Mouse (Mus musculus) retina, postnatal 1 day (tissue): ENCODE results near the gene Gm4858.
"Not testable (repeated sequence)": the region's sequence is repeated elsewhere in the genome, so short reads cannot be mapped to it uniquely, and the experiment has no call there.

Source experiments
- DNase-seq: peaks from one replicate; pipeline ENCODE4 v3.0.0-alpha.2; 2012

The Gm4858 gene

DNA sequence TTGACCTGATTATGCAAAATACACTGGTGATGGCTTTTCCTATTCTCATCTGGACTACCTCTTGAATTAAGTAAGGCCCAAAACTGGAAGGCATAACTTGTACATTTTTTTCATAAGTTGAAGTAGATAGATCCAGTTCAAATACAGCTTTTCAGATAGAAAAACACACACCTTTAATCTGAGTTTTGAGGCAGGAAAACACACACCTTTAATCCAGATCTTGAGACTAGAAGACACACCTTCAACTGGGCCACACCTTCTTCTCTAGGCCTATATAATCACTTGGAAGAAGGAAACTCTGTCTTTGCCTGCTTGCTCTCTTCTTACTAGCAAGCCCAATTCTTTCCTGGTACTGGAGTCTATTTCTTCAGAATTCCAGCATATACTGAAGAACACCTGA lies at the start of gene Gm4858:
Gm4858 (plus strand) TSS at position 301 of the 400 bp plus-strand sequence.
- not testable (repeated sequence) for DNase-seq

DNA sequence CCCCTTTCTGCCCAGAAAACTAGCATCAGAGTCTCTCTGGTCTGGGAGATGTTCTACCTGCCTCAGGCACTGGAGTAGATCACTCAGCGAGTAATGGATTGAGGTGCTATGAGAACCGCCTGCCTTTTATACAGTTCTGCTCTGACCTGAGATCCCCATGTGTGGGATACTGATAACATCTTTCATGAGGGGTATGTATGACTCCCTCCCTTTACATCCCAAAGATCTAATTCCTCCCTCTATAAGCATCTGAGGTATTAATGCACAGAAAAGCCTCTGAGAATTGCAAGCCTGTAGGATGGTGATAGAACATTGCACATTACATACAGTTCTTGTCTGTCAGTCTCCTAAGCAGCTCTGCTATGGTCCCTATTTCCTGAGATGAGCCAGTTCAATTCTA lies 49.7 kb upstream of the Gm4858 start, which contains the start of gene Lce1m:
Lce1m (minus strand) TSS at position 101 of the 400 bp plus-strand sequence.
- no peak for DNase-seq

DNA sequence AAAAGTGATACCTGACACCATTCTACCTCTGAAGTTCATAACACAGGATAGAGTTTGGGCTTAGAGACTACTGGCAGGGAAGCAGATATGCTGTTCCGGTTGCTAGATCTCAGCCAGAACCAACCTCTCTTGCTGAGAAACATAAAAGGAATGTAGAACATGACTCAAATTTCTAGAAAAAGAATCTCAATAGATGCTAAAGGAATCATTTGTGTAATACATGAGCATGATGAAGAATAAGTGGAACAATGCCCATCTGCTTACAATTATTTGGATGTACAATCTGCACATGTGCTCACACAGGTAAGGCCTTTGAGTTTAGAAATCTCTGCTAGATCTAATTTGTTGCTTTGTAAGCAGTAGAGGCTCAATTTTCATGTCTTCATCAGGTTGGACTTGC lies 47.5 kb upstream of the Gm4858 start:
- no peak for DNase-seq

DNA sequence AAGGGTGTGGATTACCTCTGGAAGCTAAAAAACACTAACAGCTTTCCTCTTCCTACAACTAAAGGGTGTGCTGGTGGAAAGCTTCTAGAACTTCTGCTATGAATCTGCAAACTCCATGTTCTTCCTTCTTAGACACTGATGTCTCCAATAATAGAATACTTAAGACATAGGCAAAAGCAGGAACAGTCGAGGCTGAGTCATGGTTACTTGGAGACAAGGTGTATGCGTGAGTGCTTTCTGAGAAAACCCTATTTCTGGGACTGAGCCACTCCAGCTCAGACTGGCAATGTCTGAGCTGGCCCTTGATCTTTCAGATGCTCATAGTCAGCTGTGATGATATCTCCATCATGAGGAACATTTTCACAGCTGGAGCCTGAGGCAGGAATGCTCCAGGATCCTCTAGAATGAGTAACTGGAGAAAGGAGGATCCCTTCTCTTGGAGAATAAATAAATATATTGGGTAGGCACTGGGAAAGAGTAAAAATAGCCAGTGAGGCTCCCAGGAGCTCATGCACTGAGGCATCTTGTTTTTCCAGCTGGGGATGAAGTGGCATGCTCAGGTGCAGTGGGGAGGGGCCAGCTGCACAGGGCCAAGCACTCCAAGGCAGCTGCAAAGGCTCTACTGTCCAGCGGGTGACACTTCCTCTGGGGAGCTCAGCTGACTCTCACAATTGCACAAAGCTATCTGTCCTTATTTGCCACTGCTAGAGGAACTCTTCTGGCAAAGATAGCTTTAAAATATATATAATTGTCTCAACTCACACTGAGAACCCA lies 45.0 kb upstream of the Gm4858 start:
- DNase-seq, result no peak

DNA sequence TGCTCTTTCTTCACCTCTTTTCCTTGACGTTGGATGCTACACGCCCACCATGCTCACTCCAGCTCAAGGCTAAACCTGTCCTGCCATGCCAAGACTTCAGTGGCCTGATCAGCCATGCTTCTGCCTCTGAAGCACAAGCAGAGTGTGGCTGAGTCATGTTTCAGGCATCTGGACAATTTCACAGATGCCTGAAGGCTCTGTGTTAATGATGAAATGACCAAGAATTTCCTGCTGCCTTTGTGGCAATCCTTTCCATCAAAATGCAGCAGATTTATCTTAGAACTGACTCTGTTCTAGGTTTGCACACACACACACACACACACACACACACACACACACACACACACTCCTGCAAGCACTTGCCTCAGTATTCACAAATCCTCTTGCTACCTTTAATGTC lies 43.1 kb upstream of the Gm4858 start:
- no peak for DNase-seq

DNA sequence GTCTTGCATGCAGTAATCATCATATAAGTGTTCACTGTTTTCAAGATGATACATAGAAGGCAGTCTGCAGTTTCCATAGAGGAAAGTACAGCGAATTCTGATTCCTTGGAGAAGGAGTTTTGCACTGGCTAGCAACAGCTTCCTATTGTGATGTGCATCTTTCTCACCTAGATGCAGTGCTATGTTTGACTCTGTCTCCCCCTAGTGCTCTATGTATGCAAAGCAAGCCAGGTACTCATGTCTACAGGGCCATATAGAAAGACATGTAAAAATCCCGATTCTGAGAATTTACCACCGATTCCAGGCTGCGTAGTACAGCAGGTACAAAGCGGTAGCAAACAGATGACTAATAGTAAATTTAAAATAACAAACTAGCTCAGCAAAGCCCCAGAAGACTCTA lies 37.2 kb upstream of the Gm4858 start:
- peak; percentile 72 for DNase-seq

DNA sequence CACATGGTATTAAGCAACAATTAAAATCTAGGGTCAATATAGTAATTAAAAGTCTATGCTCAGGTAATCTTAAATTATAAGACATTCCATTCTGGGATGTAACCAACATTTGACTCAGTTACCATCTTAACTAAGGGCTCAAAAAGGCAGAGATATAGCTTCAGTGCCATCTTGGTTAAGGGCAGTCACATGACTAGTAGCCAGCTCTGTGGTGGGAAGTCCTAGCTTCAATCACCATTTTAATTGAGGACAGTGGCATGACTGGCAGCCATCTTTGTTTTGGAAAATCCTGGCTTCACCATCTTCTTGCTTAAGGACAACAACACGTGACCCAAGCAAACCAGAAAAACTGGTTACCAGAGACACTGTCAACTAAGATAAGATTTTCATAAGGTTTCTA lies 18.4 kb upstream of the Gm4858 start:
- DNase-seq, result no peak

DNA sequence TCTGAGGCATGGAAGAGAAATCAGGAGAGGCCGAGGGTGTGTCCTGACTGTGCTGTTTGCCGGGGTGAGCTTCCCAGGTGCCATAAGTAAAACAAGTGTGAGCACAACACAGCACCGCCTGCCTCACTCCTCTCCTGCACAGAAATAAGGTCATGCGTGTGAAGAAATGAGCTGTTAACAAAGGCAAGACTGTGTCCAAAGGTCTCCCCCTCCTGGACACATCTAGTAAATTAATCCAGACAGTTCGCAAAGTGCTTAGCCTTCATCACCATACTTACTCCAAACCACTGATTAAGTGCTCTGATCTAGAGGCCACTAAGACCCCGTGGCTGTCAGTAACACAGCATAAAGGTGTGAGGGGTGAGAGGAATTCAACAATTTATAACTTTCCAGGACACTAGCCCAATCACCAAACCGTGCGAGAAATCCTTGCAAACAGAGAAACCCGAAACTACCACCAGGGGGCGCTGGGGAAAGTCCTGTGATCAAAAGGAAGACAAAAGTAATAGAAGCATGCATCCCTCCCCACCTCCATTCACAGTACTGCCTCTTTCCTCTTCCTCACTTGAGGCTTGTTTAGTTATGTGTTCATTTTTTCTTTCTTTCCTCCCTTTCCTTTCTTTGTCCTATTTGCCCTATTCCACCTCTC lies 15.7 kb upstream of the Gm4858 start:
- DNase-seq, result peak; percentile 30

DNA sequence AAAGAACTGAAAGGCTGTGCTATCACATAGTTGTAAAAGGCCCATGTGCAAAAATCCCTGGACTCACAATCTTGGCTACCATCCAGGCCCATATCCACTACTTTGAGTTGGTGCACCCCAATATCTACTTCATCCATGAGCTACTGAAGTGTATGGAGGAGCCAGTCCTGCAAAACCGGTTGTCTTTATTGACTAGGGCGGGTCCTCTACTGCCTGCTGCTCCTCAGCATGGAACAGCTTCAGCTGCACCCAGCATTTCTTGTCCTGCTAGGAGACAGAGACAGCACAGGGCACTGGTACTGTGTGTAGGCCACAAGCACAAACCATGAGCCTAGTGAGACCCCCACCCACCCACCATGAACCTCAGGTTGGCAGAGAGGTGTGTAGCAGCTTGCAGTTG lies 18.0 kb downstream of the Gm4858 start:
- no peak for DNase-seq

DNA sequence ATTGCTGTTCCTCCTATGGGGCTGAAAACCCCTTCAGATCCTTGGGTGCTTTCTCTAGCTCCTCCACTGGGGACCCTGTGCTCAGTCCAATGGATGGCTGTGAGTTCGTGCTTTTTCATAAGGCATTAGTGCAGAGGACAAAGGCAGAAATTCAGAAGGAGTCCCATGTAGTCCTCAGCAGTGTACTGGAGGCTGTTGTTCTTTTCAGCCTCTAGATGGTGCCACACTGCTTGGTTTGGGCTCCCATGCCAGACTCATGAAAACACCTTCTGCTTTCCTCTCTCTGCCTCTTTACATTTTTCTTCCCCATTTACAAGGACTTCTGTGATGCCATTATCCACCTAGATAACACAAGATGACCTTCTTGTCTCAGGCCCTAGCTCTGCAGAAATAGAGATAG lies 25.0 kb downstream of the Gm4858 start:
- DNase-seq, result not testable (repeated sequence)

DNA sequence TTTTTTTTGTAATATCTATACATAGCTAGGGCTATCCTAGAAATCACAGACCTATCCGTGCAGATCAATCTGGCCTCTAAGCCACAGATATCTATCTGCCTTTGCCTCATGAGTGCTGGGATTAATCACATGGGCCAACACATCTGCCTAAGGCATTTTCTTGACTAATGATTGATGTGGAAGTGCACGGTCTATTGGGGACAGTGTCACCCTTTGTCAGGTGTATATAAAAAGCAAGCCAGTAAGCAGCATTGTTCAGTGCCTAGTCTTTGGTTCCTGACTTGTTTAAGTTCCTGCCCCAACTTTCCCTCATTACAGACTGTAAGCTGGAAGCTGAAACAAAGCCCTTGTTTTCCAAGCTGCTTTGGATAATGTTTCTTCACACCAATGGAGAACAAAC lies 27.8 kb downstream of the Gm4858 start:
- DNase-seq, result no peak

DNA sequence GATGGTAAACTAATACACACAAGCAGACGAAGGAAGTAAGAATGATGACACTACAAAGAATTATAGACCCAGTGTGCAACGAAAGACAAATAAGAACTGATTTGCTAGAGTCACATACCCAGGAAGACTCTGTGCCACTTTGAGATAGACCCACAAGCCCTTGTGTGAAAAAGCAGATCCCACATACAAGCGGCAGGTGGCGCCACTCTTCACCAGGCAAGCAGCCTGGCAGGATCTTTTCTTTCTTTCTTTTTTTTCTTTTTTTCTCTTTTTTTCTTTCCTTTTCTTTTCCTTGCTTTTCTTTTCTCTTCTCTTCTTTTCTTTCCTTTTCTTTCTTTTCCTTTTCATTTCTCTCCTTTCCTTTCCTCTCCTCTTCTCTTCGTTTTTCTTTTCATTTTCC lies 43.0 kb downstream of the Gm4858 start:
- DNase-seq, result no peak

DNA sequence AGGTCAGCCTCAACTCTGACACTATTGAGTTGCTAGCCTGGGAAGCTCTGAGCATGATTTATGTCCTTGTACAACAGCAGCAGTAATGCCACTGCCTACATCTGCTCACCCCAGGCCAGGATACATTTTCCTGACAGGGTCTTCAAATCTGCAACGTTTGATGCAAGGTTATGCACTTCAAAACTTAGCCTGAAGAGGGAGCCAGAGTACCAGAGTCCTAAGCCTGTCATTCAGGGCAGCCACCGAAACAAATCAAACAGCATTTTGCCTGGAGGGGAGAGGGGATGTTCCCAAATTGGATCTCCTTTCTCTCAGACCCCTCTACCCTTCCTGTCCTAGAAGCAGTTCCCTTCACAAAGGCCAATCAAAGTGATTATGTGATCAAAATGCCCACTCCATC lies 45.9 kb downstream of the Gm4858 start:
- peak; percentile 74 for DNase-seq

DNA sequence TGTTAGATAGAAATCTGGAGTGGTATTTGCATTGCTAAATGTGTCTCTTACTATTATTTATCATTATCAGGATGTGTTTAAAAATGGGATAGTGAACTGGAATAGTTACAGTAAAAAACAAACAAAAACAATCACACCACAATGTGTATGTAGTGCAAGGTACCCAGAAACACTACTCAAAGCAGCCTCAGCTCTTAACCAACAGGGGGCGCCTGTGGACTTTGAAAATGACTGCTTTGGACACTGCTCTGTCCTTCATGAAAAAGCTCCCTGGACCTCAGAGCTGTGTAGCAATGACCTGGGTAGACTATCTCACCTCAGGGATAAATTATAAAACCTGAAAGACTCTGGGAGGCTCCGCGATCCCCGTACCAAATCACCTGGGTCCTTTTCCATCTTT lies 50.5 kb downstream of the Gm4858 start:
- DNase-seq, result no peak
